Mouse (Mus musculus) lung, postnatal 0 days (tissue): ENCODE data around the gene Trp53rkb.

Experiments used
- CTCF ChIP-seq: IDR thresholded peaks from 2 replicates; pipeline ENCODE4 v1.5.1; 2016; ENCODE audit warnings: antibody characterized with exemption, mild to moderate bottlenecking
- EP300 ChIP-seq: IDR thresholded peaks from 2 replicates; pipeline ENCODE4 v1.6.1; 2016; ENCODE audit warnings: antibody characterized with exemption, mild to moderate bottlenecking, control low read depth

DNA sequence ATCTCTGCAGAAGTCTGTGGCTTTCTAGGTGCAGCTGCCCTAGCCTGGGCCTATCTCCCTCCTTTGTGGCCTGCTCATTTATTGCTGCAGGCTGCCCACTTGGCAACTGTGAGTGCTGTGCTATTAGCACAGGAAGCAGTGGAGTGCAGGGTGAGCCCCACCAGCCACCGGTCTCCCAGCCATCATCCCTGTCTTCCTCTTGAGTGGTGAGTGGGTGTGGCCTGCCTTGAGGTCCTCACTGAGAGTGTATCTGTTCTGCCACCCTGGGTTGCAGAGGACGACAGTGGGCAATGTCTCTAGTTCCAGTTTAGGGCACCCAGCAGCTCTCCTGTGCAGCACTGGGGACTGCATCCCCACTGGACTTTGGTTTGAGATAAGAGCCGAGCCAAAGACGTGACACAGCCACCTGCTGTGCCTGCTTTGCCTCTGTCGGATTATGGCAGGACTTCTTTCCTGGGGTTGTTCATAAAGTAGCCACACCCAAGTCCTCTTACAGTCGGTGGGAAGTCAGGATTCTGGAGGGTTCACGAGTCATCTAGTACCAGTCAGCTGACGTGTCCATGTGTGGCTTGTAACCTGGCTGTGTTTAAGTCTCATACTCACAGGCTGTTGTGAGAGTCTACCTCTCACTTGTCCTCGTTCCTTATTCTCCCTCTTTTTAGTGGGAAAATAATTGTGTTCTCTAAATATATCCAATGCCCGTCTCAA is 29.9 kb downstream of the Trp53rkb start:
- no peak for TF ChIP-seq EP300
- TF ChIP-seq CTCF = no peak
